Mouse (Mus musculus) MEL (cell line): ENCODE results near the gene Tgm5. TPM values are rescaled to one million over a fixed set of nuclear protein-coding genes. Genes with fewer than 3 reads are reported as not detected.

ENCODE experiments used
- DNase-seq: peaks from one replicate; pipeline ENCODE4 v3.0.0; 2011; ENCODE audit warnings: low read depth, low spot score
- H3K27ac ChIP-seq: 2 replicates; pipeline ENCODE4 v1.5.1; 2012; ENCODE audit warnings: low read depth, mild to moderate bottlenecking, control low read depth, low read length, moderate library complexity; ENCODE audit not compliant: control insufficient read depth
- H3K27me3 ChIP-seq, 2 experiments: fragments of 150-350 bp in 1 of 2; sonication (generic) in 1 of 2; 2 replicates each; pipeline ENCODE4 v1.6.1; 2012; ENCODE audit warnings: low read length in 2 of 2, mild to moderate bottlenecking in 2 of 2, improper control_type of control experiment in 1 of 2, moderate library complexity in 1 of 2; ENCODE audit not compliant: insufficient read depth in 2 of 2, control insufficient read depth in 1 of 2
- H3K36me3 ChIP-seq, 2 experiments: 2 replicates each; pipeline ENCODE4 v1.6.1; 2012 to 2014; ENCODE audit warnings: low read length in 2 of 2, improper control_type of control experiment in 1 of 2, inconsistent platforms in 1 of 2, mild to moderate bottlenecking in 1 of 2; ENCODE audit not compliant: insufficient read depth in 2 of 2, control insufficient read depth in 1 of 2
- H3K4me1 ChIP-seq, 2 experiments: fragments of 150-350 bp in 1 of 2; sonication (generic) in 1 of 2; 2 replicates each; pipeline ENCODE4 v1.6.1; 2012; ENCODE audit warnings: low read length in 2 of 2, improper control_type of control experiment in 1 of 2, mild to moderate bottlenecking in 1 of 2; ENCODE audit not compliant: insufficient read depth in 2 of 2, control insufficient read depth in 1 of 2
- H3K4me3 ChIP-seq, 2 experiments: fragments of 150-350 bp in 1 of 2; sonication (generic) in 1 of 2; 2 replicates each; pipeline ENCODE4 v1.5.1; 2012; ENCODE audit warnings: low read depth in 2 of 2, low read length in 2 of 2, mild to moderate bottlenecking in 2 of 2, moderate library complexity in 2 of 2, control low read depth in 1 of 2, improper control_type of control experiment in 1 of 2; ENCODE audit not compliant: control insufficient read depth in 1 of 2, insufficient read depth in 1 of 2
- H3K79me2 ChIP-seq: 2 replicates; pipeline ENCODE4 v1.6.1; 2012; ENCODE audit warnings: mild to moderate bottlenecking, low read length, moderate library complexity; ENCODE audit not compliant: control insufficient read depth, poor library complexity, insufficient read depth
- H3K9ac ChIP-seq: 2 replicates; pipeline ENCODE4 v1.6.1; 2012; ENCODE audit warnings: low read depth, mild to moderate bottlenecking, control low read depth, low read length, moderate library complexity; ENCODE audit not compliant: control insufficient read depth, poor library complexity, severe bottlenecking
- H3K9me3 ChIP-seq: fragments of 150-350 bp; sonication (generic); replicated peaks from 2 replicates; pipeline ENCODE4 v1.6.1; 2012; ENCODE audit warnings: mild to moderate bottlenecking, low read length, improper control_type of control experiment, moderate library complexity; ENCODE audit not compliant: insufficient read depth
- BHLHE40 ChIP-seq: IDR thresholded peaks from 2 replicates; pipeline ENCODE4 v1.6.1; 2012; ENCODE audit warnings: low read depth, mild to moderate bottlenecking, inconsistent platforms, low read length, improper control_type of control experiment, borderline replicate concordance
- ETS1 ChIP-seq: IDR thresholded peaks from 2 replicates; pipeline ENCODE4 v1.6.1; 2012; ENCODE audit warnings: low read depth, mild to moderate bottlenecking, inconsistent platforms, low read length, improper control_type of control experiment, moderate library complexity
- MAFK ChIP-seq: IDR thresholded peaks from 2 replicates; pipeline ENCODE4 v1.6.1; 2011; ENCODE audit warnings: low read depth, mild to moderate bottlenecking, low read length, improper control_type of control experiment, borderline replicate concordance
- MAX ChIP-seq: IDR thresholded peaks from 2 replicates; pipeline ENCODE4 v1.6.1; 2011; ENCODE audit warnings: low read length, improper control_type of control experiment
- MAZ ChIP-seq: IDR thresholded peaks from 2 replicates; pipeline ENCODE4 v1.6.1; 2012; ENCODE audit warnings: low read depth, mild to moderate bottlenecking, inconsistent platforms, low read length, improper control_type of control experiment
- MEF2A ChIP-seq: IDR thresholded peaks from 2 replicates; pipeline ENCODE4 v1.6.1; 2014; ENCODE audit warnings: low read depth, mild to moderate bottlenecking, inconsistent platforms, low read length, improper control_type of control experiment; ENCODE audit not compliant: poor library complexity, insufficient replicate concordance, severe bottlenecking; ENCODE audit errors: extremely low read depth
- MYC ChIP-seq: IDR thresholded peaks from 2 replicates; pipeline ENCODE4 v1.6.1; 2011; ENCODE audit warnings: low read depth, mild to moderate bottlenecking, low read length, improper control_type of control experiment, moderate library complexity
- NRF1 ChIP-seq: IDR thresholded peaks from 2 replicates; pipeline ENCODE4 v1.6.1; 2014; ENCODE audit warnings: low read depth, mild to moderate bottlenecking, inconsistent platforms, low read length, improper control_type of control experiment, moderate library complexity; ENCODE audit not compliant: poor library complexity, insufficient read depth, severe bottlenecking
- POLR2A ChIP-seq, 2 experiments: IDR thresholded peaks; 2 replicates each; pipeline ENCODE4 v1.6.1; 2011 to 2012; ENCODE audit warnings: low read length in 2 of 2, mild to moderate bottlenecking in 2 of 2, control low read depth in 1 of 2, improper control_type of control experiment in 1 of 2, low read depth in 1 of 2, moderate library complexity in 1 of 2; ENCODE audit not compliant: control insufficient read depth in 1 of 2, insufficient read depth in 1 of 2, poor library complexity in 1 of 2
- POLR2AphosphoS2 ChIP-seq: IDR thresholded peaks from 2 replicates; pipeline ENCODE4 v1.6.1; 2011; ENCODE audit warnings: low read length, improper control_type of control experiment
- RCOR1 ChIP-seq: IDR thresholded peaks from 2 replicates; pipeline ENCODE4 v1.6.1; 2012; ENCODE audit warnings: low read depth, mild to moderate bottlenecking, inconsistent platforms, low read length, improper control_type of control experiment
- SMC3 ChIP-seq: IDR thresholded peaks from 2 replicates; pipeline ENCODE4 v1.6.1; 2011; ENCODE audit warnings: low read depth, low read length, improper control_type of control experiment
- TAL1 ChIP-seq: IDR thresholded peaks from 2 replicates; pipeline ENCODE4 v1.6.1; 2012; ENCODE audit warnings: mild to moderate bottlenecking, inconsistent platforms, low read length, moderate library complexity, mixed read lengths
- USF1 ChIP-seq: IDR thresholded peaks from 2 replicates; pipeline ENCODE4 v1.6.1; 2014; ENCODE audit warnings: low read depth, mild to moderate bottlenecking, inconsistent platforms, low read length, improper control_type of control experiment, moderate library complexity
- USF2 ChIP-seq, 2 experiments: IDR thresholded peaks; 2 replicates each; pipeline ENCODE4 v1.6.1; 2011 to 2012; ENCODE audit warnings: improper control_type of control experiment in 2 of 2, low read length in 2 of 2, borderline replicate concordance in 1 of 2, inconsistent platforms in 1 of 2, low read depth in 1 of 2, mild to moderate bottlenecking in 1 of 2; ENCODE audit not compliant: insufficient read depth in 1 of 2
- ZMIZ1 ChIP-seq: IDR thresholded peaks from 2 replicates; pipeline ENCODE4 v1.6.1; 2012; ENCODE audit warnings: low read depth, mild to moderate bottlenecking, inconsistent platforms, low read length, improper control_type of control experiment, moderate library complexity
- polyA plus RNA-seq, 2 experiments: library from polyadenylated mRNA; stranded (reverse) in 1 of 2; unstranded in 1 of 2; fragments of >175 nt in 1 of 2; fragments of >200 nt in 1 of 2; gene quantifications; 2 replicates each; pipeline versions ENCODE4 v1.2.1 to v1.2.4; 2012; ENCODE audit warnings: low replicate concordance in 2 of 2, low read depth in 1 of 2; ENCODE audit not compliant: insufficient read length in 2 of 2, insufficient read depth in 1 of 2, missing spikeins in 1 of 2
- total RNA-seq: library from RNA; depleted of rRNA; stranded (reverse); fragments of 300-350 nt; gene quantifications from 2 replicates; pipeline ENCODE4 v1.2.3, GENCODE M21; 2012

Tgm5 gene
- total and polyA plus RNA-seq, 3 experiments: not detected

- DNase-seq: no peak
- no peaks in the 10 kb centered on the region for H3K27me3 ChIP-seq
- no peak overlapping the region for H3K27ac ChIP-seq
- TF ChIP-seq MAFK (peak; percentile 73; the same call in 1 of the 2 replicates), BHLHE40 (no peak), MAX (no peak), POLR2AphosphoS2 (no peak)
- no peak overlapping the region for H3K4me3 ChIP-seq
- H3K9ac ChIP-seq: no peak overlapping the region
- H3K79me2 ChIP-seq: no peaks in the 10 kb centered on the region
- peaks cover 3 to 8% of the 10 kb centered on the region in 2 experiments for H3K4me1 ChIP-seq
- H3K9me3 ChIP-seq: no peaks in the 10 kb centered on the region
- H3K36me3 ChIP-seq: peaks cover 0 to 5% of the 10 kb centered on the region in 2 experiments; a peak in 2 of 4 replicates
Measured at GRCm38 (mm10) chr2:121015507-121015906, 70.1 kb downstream of the Tgm5 start.

DNA sequence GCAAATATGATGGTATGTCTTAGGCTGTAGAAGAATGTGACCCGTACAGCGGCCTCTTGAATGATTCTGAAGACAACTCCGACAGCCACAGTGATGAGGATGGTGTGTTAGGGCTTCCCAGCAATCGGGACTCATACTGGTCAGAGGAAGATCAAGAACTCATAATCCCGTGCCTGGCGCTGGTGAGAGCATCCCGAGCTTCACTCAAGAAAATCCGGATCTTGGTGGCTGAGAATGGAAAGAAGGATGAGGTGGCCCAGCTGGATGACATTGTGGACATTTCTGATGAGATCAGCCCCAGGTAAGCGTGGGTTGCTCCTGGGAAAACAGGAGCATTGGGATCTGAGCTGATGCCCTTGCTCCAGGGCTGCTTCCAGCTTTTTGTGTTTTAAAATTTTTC lies 73.0 kb downstream of the Tgm5 start:
- H3K79me2 ChIP-seq: peaks cover 4% of the 10 kb centered on the region
- H3K4me3 ChIP-seq: no peak overlapping the region
- no peak for DNase-seq
- TF ChIP-seq POLR2A (IDR thresholded peaks at IDR 0.05; ENCODE audit: control insufficient read depth in 1 of 2, insufficient read depth in 1 of 2, low read depth in 1 of 2, low read length in 2 of 2, poor library complexity in 1 of 2) (no peak), USF2 (IDR thresholded peaks at IDR 0.05; ENCODE audit: borderline replicate concordance in 1 of 2, insufficient read depth in 1 of 2, low read depth in 1 of 2, low read length in 2 of 2) (no peak), ZMIZ1 (no peak), MAZ (no peak), SMC3 (no peak), ETS1 (no peak), MEF2A (no peak), RCOR1 (no peak), MYC (no peak), NRF1 (no peak), POLR2AphosphoS2 (no peak), USF1 (no peak), TAL1 (no peak)
- no peak overlapping the region for H3K9ac ChIP-seq
- no peaks in the 10 kb centered on the region for H3K9me3 ChIP-seq
- H3K27ac ChIP-seq: no peak overlapping the region
- peaks cover 6 to 8% of the 10 kb centered on the region in 2 experiments for H3K4me1 ChIP-seq
- H3K36me3 ChIP-seq: peaks cover 0 to 11% of the 10 kb centered on the region in 2 experiments; a peak in 2 of 4 replicates
- no peaks in the 10 kb centered on the region for H3K27me3 ChIP-seq
